Mouse (Mus musculus) embryonic fibroblast, embryonic 13.5 days (primary cell): Measurements from ENCODE around the gene Pkd1l3.

Experiments used
- CTCF ChIP-seq: IDR thresholded peaks from 2 replicates; pipeline ENCODE4 v1.5.1; 2011; ENCODE audit warnings: mild to moderate bottlenecking, control low read depth, low read length, moderate library complexity, borderline replicate concordance; ENCODE audit not compliant: insufficient read depth
- POLR2A ChIP-seq: IDR thresholded peaks from 2 replicates; pipeline ENCODE4 v1.6.1; 2011; ENCODE audit warnings: low read depth, mild to moderate bottlenecking, control low read depth, low read length, moderate library complexity

DNA sequence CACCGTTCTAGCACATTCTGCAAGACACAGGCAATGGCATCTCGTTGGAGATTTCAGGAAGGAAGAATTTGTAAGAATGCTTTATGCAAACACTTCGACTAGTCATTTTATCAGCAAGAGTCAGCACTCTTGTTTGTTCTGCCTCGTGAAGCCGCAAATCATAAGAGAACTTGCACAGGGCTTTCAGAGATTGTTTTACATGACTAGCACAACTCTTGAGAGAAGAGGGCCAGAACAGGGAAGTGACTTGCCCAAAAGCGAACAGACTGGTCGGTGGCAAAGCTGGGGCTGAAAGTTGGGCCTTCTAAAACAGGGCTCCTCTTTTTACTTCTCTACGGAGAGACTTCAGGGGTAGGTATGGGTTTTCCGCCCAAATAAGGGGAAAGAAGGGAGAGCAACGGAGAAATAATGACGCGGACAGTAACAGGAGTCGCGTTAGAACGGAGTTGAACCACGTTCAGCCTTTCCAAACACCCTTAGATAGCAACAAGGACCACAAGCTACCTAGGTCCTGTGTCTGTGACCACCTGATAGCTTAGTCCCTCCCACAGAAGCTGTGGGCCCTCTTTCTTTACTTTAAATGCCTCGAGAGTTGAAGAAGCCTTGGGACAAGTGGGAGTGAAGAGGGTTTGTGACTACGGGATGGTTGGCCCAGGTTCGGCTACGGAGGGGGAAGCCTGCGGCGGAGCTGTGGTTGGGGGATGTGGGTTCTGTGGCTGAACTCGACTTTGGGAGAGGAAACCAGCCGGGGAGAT, 90.4 kb downstream of the Pkd1l3 start:
- TF ChIP-seq CTCF (no peak), POLR2A (no peak)
